Mouse (Mus musculus) liver, embryonic 14.5 days (tissue): ENCODE measurements at regions not wholly inside any gene's neighbourhood (a gene's known extent, or its start where the extent isn't known, plus 50 kb on each side); places are given as distances from the start of the nearest gene placed in this dataset.

Experiments used
- ATAC-seq: fragments of 200-750 bp; cut with Nextera tagmentation; 2 replicates; pipeline ENCODE4 v1.8.0; 2017; ENCODE audit warnings: moderate number of reproducible peaks, mild to moderate bottlenecking, moderate library complexity; ENCODE audit not compliant: insufficient read depth
- DNase-seq, 3 experiments: peaks; one replicate each; pipeline ENCODE4 v3.0.0-alpha.2; 2012 to 2013; ENCODE audit warnings: low read depth in 3 of 3, low spot score in 3 of 3
- H3K27ac ChIP-seq: fragments of 300-500 bp; sonication (generic); 2 replicates; pipeline ENCODE4 v1.5.1; 2014; ENCODE audit warnings: moderate library complexity, mild to moderate bottlenecking, control low read depth, inconsistent platforms
- H3K27me3 ChIP-seq: fragments of 300-500 bp; sonication (generic); 2 replicates; pipeline ENCODE4 v1.6.1; 2014; ENCODE audit warnings: mild to moderate bottlenecking, low read length, moderate library complexity; ENCODE audit not compliant: control insufficient read depth, insufficient read depth
- H3K36me3 ChIP-seq: fragments of 300-500 bp; sonication (generic); replicated peaks from 2 replicates; pipeline ENCODE4 v1.6.1; 2014; ENCODE audit warnings: low read depth; ENCODE audit not compliant: control insufficient read depth, insufficient read depth
- H3K4me1 ChIP-seq, 2 experiments: fragments of 200-500 bp in 1 of 2; fragments of 300-500 bp in 1 of 2; sonication (generic) in 1 of 2; replicated peaks; 2 replicates each; pipeline ENCODE4 v1.6.1; 2012 to 2014; ENCODE audit warnings: antibody characterized with exemption in 1 of 2, inconsistent platforms in 1 of 2, low read length in 1 of 2; ENCODE audit not compliant: control insufficient read depth in 2 of 2, insufficient read depth in 2 of 2
- H3K4me2 ChIP-seq: fragments of 300-500 bp; sonication (generic); 2 replicates; pipeline ENCODE4 v1.6.1; 2014; ENCODE audit warnings: low read depth, mild to moderate bottlenecking, control low read depth, moderate library complexity
- H3K4me3 ChIP-seq, 2 experiments: fragments of 200-500 bp in 1 of 2; fragments of 300-500 bp in 1 of 2; sonication (generic) in 1 of 2; 2 replicates each; pipeline ENCODE4 v1.5.1; 2012 to 2014; ENCODE audit warnings: low read depth in 2 of 2, low read length in 2 of 2, mild to moderate bottlenecking in 2 of 2, control low read depth in 1 of 2, inconsistent platforms in 1 of 2, moderate library complexity in 1 of 2; ENCODE audit not compliant: insufficient read depth in 1 of 2
- H3K9ac ChIP-seq: fragments of 300-500 bp; sonication (generic); replicated peaks from 2 replicates; pipeline ENCODE4 v1.6.1; 2014; ENCODE audit warnings: mild to moderate bottlenecking, control low read depth, moderate library complexity
- H3K9me3 ChIP-seq: fragments of 300-500 bp; sonication (generic); 2 replicates; pipeline ENCODE4 v1.6.1; 2016; ENCODE audit warnings: low read length, mixed read lengths; ENCODE audit not compliant: control insufficient read depth
- CTCF ChIP-seq: IDR thresholded peaks from 2 replicates; pipeline ENCODE4 v1.5.1; 2016; ENCODE audit warnings: antibody characterized with exemption, low read depth, control low read depth
- EP300 ChIP-seq: IDR thresholded peaks from 2 replicates; pipeline ENCODE4 v1.6.1; 2016; ENCODE audit warnings: antibody characterized with exemption, low read depth
- WGBS: fragments of 180-500 bp; shearing (Covaris S2); extraction: QIAGEN DNeasy Blood & Tissue Kit; methylation state at CpG from one replicate; pipeline ENCODE4 v1.1.7; 2014; ENCODE audit not compliant: insufficient replicate concordance; 5-methylcytosine and 5-hydroxymethylcytosine counted together

GRCm38 (mm10) chr10:84048706-84049105 lies 326.0 kb downstream of the 1500009L16Rik start:
- Histone ChIP-seq H3K27ac (no peak overlapping the region), H3K9me3 (no peaks in the 10 kb centered on the region), H3K27me3 (no peaks in the 10 kb centered on the region), H3K4me3 (no peak overlapping the region), H3K36me3 (no peaks in the 10 kb centered on the region), H3K4me1 (no peaks in the 10 kb centered on the region), H3K4me2 (no peak overlapping the region), H3K9ac (no peak overlapping the region)
- TF ChIP-seq CTCF (no peak), EP300 (no peak)
- 57% methylated on average over 5 of the region's 5 CpGs for WGBS
- ATAC-seq (no peak), DNase-seq (no peak)

GRCm38 (mm10) chr10:84052696-84053095 lies 330.0 kb downstream of the 1500009L16Rik start:
- WGBS: 62% methylated on average over 8 of the region's 8 CpGs
- Histone ChIP-seq H3K27ac (no peak overlapping the region), H3K9me3 (no peaks in the 10 kb centered on the region), H3K4me3 (no peak overlapping the region), H3K27me3 (no peaks in the 10 kb centered on the region), H3K36me3 (no peaks in the 10 kb centered on the region), H3K9ac (no peak overlapping the region), H3K4me2 (no peak overlapping the region), H3K4me1 (peaks cover 0 to 5% of the 10 kb centered on the region in 2 experiments; a peak in 2 of 4 replicates)
- ATAC-seq (no peak), DNase-seq (no peak)
- no peak for TF ChIP-seq CTCF
- no peak for TF ChIP-seq EP300

GRCm38 (mm10) chr10:84054551-84055336 lies 332.1 kb downstream of the 1500009L16Rik start:
- H3K9me3 ChIP-seq: no peaks in the 10 kb centered on the region
- no peak for TF ChIP-seq CTCF
- TF ChIP-seq EP300: no peak
- ATAC-seq: no peak
- H3K4me3 ChIP-seq: no peak overlapping the region
- H3K36me3 ChIP-seq: no peaks in the 10 kb centered on the region
- no peak overlapping the region for H3K27ac ChIP-seq
- no peak overlapping the region for H3K9ac ChIP-seq
- peaks cover 0 to 5% of the 10 kb centered on the region in 2 experiments; a peak in 2 of 4 replicates for H3K4me1 ChIP-seq
- DNase-seq: no peak
- H3K4me2 ChIP-seq: no peak overlapping the region
- H3K27me3 ChIP-seq: no peaks in the 10 kb centered on the region
- 56% methylated on average over 6 of the region's 6 CpGs for WGBS

GRCm38 (mm10) chr10:84055402-84056167 lies 332.9 kb downstream of the 1500009L16Rik start:
- TF ChIP-seq EP300 (no peak), CTCF (no peak)
- no peak overlapping the region for H3K9ac ChIP-seq
- ATAC-seq (no peak), DNase-seq (no peak)
- no peak overlapping the region for H3K4me2 ChIP-seq
- H3K36me3 ChIP-seq: no peaks in the 10 kb centered on the region
- WGBS: 50% methylated on average over 10 of the region's 10 CpGs
- peaks cover 0 to 5% of the 10 kb centered on the region in 2 experiments; a peak in 2 of 4 replicates for H3K4me1 ChIP-seq
- H3K4me3 ChIP-seq: no peak overlapping the region
- no peaks in the 10 kb centered on the region for H3K9me3 ChIP-seq
- H3K27ac ChIP-seq: no peak overlapping the region
- H3K27me3 ChIP-seq: no peaks in the 10 kb centered on the region
